Mouse (Mus musculus) intestine, embryonic 16.5 days (tissue): Measurements from ENCODE around the gene Tyk2. TPM values are rescaled to one million over a fixed set of nuclear protein-coding genes. Genes with fewer than 3 reads are reported as not detected.

Experiments
- microRNA-seq: library from miRNA; unstranded; fragments of <30 nt; microRNA quantifications from one replicate; pipeline ENCODE4, GENCODE M21; 2016
- polyA plus RNA-seq: library from polyadenylated mRNA; unstranded; fragments of >200 nt; fragmentation: Nextera tagmentation; extraction: Ambion mirVana; gene quantifications from 2 replicates; pipeline ENCODE4 v1.2.1, GENCODE M21; 2015

The Tyk2 gene
- polyA plus RNA-seq, 1 experiment from 2014 or later: 17.0 TPM

Small RNA genes within 50 kb of the gene (microRNA-seq; reads per million reads assigned to microRNA genes)
- gene Mir7082: not detected

Other genes starting within 250 kb of the Tyk2 start
- gene Ppan, start 243.1 kb downstream of the Tyk2 start, polyA plus RNA-seq: 79.5 and 97.6 TPM in 2 replicates
- gene Eif3g, start 232.6 kb downstream of the Tyk2 start, polyA plus RNA-seq: 261 and 297 TPM in 2 replicates
- 56.3 and 56.9 TPM in 2 replicates for gene Dnmt1, start 171.4 kb downstream of the Tyk2 start, polyA plus RNA-seq
- gene S1pr2, start 154.5 kb downstream of the Tyk2 start, polyA plus RNA-seq: 24.3 and 24.4 TPM in 2 replicates
- gene Mrpl4, start 128.5 kb downstream of the Tyk2 start, polyA plus RNA-seq: 165 and 181 TPM in 2 replicates
- 12.7 and 13.7 TPM in 2 replicates for gene Icam1, start 115.3 kb downstream of the Tyk2 start, polyA plus RNA-seq
- gene Icam4, start 101.9 kb downstream of the Tyk2 start, polyA plus RNA-seq: 1.8 and 5.4 TPM in 2 replicates
- gene Icam5, start 99.2 kb downstream of the Tyk2 start, polyA plus RNA-seq: 0.09 and 0.10 TPM in 2 replicates
- gene Zglp1, start 64.2 kb downstream of the Tyk2 start, polyA plus RNA-seq: 0.51 and 1.3 TPM in 2 replicates
- 0.44 and 0.55 TPM in 2 replicates for gene Gm49373, start 58.1 kb downstream of the Tyk2 start, polyA plus RNA-seq
- gene Fdx1l, start 57.6 kb downstream of the Tyk2 start, polyA plus RNA-seq: 63.3 and 69.8 TPM in 2 replicates
- gene Gm38431, start 39.2 kb downstream of the Tyk2 start, polyA plus RNA-seq: 2.5 and 2.9 TPM in 2 replicates
- 57.7 and 64.7 TPM in 2 replicates for gene Raver1, start 39.2 kb downstream of the Tyk2 start, polyA plus RNA-seq
- 247 and 261 TPM in 2 replicates for gene Cdc37, start 18.7 kb upstream of the Tyk2 start, polyA plus RNA-seq
- gene Pde4a, start 34.5 kb upstream of the Tyk2 start, polyA plus RNA-seq: 6.2 and 7.8 TPM in 2 replicates
- gene Keap1, start 108.1 kb upstream of the Tyk2 start, polyA plus RNA-seq: 58.1 and 59.7 TPM in 2 replicates
- 0.06 TPM in 1 of 2 replicates, not detected in the other for gene S1pr5, start 117.2 kb upstream of the Tyk2 start, polyA plus RNA-seq
- gene Atg4d, start 134.1 kb upstream of the Tyk2 start, polyA plus RNA-seq: 62.1 and 62.3 TPM in 2 replicates
- gene Kri1, start 156.7 kb upstream of the Tyk2 start, polyA plus RNA-seq: 12.3 and 13.2 TPM in 2 replicates
- 40.2 and 42.5 TPM in 2 replicates for gene Cdkn2d, start 160.2 kb upstream of the Tyk2 start, polyA plus RNA-seq
- 158 and 172 TPM in 2 replicates for gene Ap1m2, start 181.1 kb upstream of the Tyk2 start, polyA plus RNA-seq
- gene Slc44a2, start 189.5 kb upstream of the Tyk2 start, polyA plus RNA-seq: 44.6 and 50.2 TPM in 2 replicates
- 119 and 127 TPM in 2 replicates for gene Ilf3, start 236.6 kb upstream of the Tyk2 start, polyA plus RNA-seq